Mouse (Mus musculus): ENCODE results near the gene 4932429P05Rik.

4932429P05Rik gene

DNA sequence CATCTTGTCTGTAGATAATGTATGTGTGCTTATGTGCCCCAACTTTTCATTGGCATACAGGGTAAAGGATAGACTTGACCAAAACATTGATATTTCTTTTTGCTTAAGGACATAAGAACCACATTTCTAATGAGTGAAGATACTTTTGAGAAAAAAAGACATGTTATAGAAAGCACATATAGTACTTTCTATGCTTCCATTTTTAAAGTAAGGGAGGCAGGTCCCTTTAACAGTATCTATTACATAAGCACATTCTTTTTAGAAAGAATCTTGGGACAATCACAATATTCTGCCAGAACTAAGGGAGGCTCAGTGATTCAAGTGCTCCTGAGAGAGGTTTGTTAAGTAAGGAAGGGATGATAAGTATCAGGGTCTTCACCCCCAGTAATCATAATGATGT is at the start of gene 4932429P05Rik:
TSS of gene 4932429P05Rik (plus strand) at position 301 of the 400 bp plus-strand sequence.
- DNase-seq = no peak
